Comparison of ENCODE assay signal across 20 mouse cellular contexts in genomic region chr6:136735766-136736165, GRCm38 (mm10). TPM values are rescaled to one million over a fixed set of nuclear protein-coding genes. Genes with fewer than 3 reads are reported as not detected.
DNase-seq lines count a peak whose midpoint lies in the region; ATAC-seq lines count a peak whose summit lies in the region.
"Had no signal": no experiment of that assay in that cellular context is flagged by ENCODE, and none has a peak within 500 bp of the region (broad histone marks: within the 10 kb centered on the region; RNA-seq: fewer than 3 reads in every experiment).

No protein-coding gene starts in this region.

- DNase-seq in B cell, adult 2 months = peak; percentile 48 to 60
- DNase-seq in CD4-positive helper T cell, adult 2 months (ENCODE audit: low read depth, low spot score) = peak; percentile 72
- DNase-seq in splenic B cell, adult 2 months (ENCODE audit: low read depth, low spot score) = peak; percentile 69
- DNase-seq in ovary, adult 18-20 months (ENCODE audit: low spot score) = no peak
- DNase-seq in gastrocnemius, postnatal 10 days = no peak
- no peak for DNase-seq in frontal cortex, postnatal 14 days (ENCODE audit: low spot score in 2 of 2)
- no peak for DNase-seq in cerebellum, adult 9-11 months
- DNase-seq: cerebellum, adult 2 months; heart, adult 2 months; heart, postnatal 10 days; kidney, adult 18-20 months; kidney, postnatal 25 days; layer of hippocampus, postnatal 36 days; lung, postnatal 36 days had no signal

- no peaks in the 10 kb centered on the region for H3K27me3 ChIP-seq in splenic B cell, adult 2 months (ENCODE audit: control insufficient read depth, insufficient read depth, low read length, poor library complexity, severe bottlenecking)
- H3K27me3 ChIP-seq: embryonic facial prominence, embryonic 15.5 days; forebrain, embryonic 12.5 days; midbrain, embryonic 13.5 days; Patski had no signal

- H3K36me3 ChIP-seq in splenic B cell, adult 2 months (ENCODE audit: control insufficient read depth, insufficient read depth, low read length, poor library complexity, severe bottlenecking) = no peaks in the 10 kb centered on the region
- H3K36me3 ChIP-seq: embryonic facial prominence, embryonic 15.5 days; forebrain, embryonic 12.5 days; limb, embryonic 10.5 days; midbrain, embryonic 13.5 days had no signal

- ATAC-seq in hematopoietic stem cell, adult 5-6 weeks (replicated peaks in 1 of 2; ENCODE audit: insufficient read depth in 1 of 2, low FRiP score in 2 of 2, low TSS enrichment in 1 of 2, low read depth in 1 of 2, poor library complexity in 2 of 2, severe bottlenecking in 2 of 2) = peak; percentile 90 to 92
- ATAC-seq: midbrain, embryonic 13.5 days; Patski had no signal

RNA-seq across cellular contexts. Expression of gene Gucy2c, which starts 45.8 kb away (rescaled TPM):
- total RNA-seq in hematopoietic stem cell, adult 5-6 weeks (2017) = 0.20 TPM in 1 of 2 replicates, not detected in the other
- not detected for total RNA-seq in gastrocnemius, postnatal 10 days (2021)
- total RNA-seq: heart, adult 2 months; heart, postnatal 10 days had no signal

Comparison
In these comparisons a context has a peak if more than half of its experiments do, and no peak if none do; other contexts are left out.
1. DNase-seq: peak in B cell, adult 2 months (2 of 2), CD4-positive helper T cell, adult 2 months (single experiment) and splenic B cell, adult 2 months (single experiment); none in ovary, adult 18-20 months (single experiment), gastrocnemius, postnatal 10 days (single experiment), frontal cortex, postnatal 14 days (0 of 2) and cerebellum, adult 9-11 months (single experiment).